Mouse (Mus musculus) ES-Bruce4 (cell line): ENCODE measurements around the gene H3f3b.

Source experiments
- CTCF ChIP-seq: IDR thresholded peaks from one replicate; pipeline ENCODE4 v1.8.1; 2011; ENCODE audit warnings: low read depth, low read length
- POLR2A ChIP-seq: IDR thresholded peaks from one replicate; pipeline ENCODE4 v1.8.1; 2011; ENCODE audit warnings: low read length; ENCODE audit not compliant: insufficient read depth

DNA sequence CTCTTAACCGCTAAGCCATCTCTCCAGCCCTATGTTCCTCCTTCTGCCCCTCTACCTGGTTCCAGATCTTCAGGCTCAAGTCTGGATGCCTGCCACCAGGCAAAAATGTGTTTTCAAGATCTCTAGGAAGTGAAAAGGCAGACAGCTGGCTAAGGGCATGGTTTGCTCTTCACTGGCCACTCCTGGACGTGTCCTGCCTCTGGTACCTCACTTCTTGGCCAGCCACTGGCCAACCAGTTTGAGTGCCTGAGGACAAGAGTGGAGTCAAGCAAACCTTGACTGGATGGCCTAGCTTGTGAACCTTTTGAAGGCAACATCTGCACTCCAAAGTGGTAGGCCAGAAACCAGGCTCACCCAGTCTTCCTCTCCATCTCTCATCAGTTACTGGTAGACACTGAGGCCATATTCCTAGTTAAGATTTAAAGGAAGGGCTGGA, 7.8 kb downstream of the H3f3b start:
- TF ChIP-seq CTCF, result no peak
- TF ChIP-seq POLR2A, result no peak
